Mouse (Mus musculus) forelimb bud, embryonic 11.5 days (tissue): Measurements from ENCODE around the gene Slc22a16.

Source experiments
- DNase-seq: peaks from one replicate; pipeline ENCODE4 v3.0.0-alpha.2; 2012; ENCODE audit warnings: low read depth, low spot score

The Slc22a16 gene

DNA sequence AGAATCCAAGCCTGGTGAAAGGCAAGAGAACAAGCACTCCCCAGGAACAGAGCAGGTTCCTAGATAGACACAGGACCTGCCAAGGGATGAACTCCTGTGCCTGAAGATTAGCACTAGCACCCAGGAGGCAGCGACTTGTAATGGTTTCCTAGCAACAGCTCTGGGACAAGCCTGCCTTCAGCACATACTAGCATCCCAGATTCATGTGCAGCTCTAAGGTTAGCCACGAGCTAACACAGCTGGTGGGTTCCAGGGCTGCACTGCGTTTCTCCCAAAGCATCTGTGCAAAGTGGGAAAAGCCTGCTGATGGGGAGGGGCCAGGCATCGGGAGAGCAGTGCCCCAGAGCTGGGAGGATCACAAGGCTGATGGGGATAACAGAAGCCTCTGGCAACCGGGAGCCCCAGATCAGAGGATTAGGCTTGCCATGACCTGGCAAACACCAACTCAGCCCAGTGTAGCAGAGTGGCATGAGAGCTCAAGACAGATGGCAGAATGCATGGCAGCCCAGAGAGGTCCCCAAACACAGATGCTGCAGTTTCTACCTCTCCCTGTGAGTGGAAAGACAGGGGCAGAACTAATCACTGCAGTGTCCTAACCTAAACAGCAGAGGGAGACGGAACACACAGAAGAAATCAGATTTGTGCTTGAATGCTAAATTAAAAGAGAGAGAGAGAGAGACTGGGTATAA, 34.7 kb downstream of the Slc22a16 start:
- no peak for DNase-seq

DNA sequence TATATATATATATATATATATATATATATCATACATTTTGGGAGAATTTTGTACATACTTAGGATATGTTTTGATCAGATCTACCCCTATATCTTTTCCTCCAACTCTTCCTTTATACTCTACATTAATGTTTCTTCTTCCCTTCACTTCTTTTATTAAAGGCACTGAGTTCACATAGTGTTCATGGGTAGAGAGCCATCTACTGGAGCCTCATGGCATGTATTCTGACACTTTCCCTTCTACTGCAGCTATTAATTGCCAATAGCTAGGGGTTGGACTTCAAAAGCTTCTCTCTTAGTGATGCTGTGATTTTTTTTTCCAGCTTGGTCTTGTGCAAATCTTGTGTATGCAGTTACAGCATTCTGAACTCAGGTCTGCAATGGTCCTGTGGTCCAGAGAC, 47.8 kb downstream of the Slc22a16 start:
- DNase-seq = no peak

- DNase-seq = no peak
Measured at GRCm38 (mm10) chr10:40619760-40620159, 49.6 kb downstream of the Slc22a16 start.

GRCm38 (mm10) chr10:40629140-40629539, 59.0 kb downstream of the Slc22a16 start:
- DNase-seq = peak; percentile 35

DNA sequence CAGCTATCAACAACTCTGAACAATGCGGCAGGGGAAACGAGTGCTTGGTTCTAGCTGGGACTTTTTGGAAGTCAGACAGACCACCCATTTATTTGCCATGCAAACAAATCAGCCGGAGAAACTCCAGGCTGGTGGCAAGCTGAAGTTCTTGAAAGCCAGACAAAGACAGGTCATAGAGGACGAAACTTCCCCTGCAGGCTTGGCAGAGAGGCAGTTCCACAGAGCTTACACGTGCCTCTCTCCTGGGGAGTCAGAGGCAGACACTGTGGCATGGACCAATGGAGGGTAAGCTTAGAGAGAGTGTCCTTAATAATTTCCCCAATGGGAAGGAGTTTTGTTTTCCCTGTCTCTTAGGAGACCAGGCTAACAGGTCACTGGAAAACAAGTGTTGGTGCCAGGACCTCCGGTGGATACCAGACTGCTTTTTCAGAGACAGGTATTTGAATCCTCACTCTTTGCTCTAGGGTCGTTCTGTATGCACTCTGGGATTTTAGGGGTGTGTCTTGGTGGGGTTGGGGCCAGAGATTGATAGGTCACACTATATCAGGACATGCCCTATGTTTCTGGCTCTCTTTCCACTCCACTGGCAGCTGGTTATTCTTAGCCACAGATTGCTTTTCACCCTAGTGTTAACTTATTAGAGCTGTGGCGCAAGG, 59.6 kb downstream of the Slc22a16 start, which contains the start of gene Ddo:
Gene Ddo (plus strand): TSS at position 356 of the 656 bp plus-strand sequence.
- DNase-seq = no peak

DNA sequence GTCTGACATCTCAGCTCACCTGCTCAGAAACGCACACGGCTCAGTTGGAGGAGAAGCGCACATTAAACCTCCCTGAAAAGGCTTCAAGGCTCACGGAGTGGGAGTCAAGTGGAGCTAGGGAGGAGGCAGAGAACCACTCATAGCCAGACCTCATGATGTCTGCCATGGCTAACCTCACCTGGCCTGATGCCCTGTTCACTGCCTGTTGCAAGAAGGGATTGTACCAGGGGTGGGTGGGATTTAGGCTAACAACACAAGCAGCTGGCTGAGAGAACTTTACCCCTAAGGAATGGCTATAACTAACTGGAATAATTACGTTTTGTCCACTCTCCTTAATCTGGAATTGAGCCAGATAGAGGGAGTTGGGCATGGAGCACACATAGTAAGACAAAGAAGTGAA, 60.3 kb downstream of the Slc22a16 start:
- DNase-seq = no peak

DNA sequence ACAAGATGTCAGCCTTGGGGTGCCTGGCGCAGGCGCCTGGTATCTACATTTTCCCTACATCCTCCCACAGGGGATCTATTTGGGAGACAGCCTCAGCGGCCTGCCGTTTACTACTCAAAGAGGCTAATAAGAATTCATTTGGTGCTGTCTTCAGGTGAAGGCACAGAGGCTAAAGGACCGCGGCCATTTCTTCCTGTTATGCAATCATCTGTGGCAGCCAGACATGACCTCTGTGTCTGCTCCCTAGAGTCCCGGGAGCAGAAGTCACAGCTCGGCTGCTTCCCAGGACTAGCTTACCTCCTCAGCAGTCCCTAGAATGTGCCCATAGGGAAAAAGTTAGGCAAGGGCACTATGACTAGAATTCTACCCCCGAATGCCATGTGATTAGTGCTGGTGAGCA, 60.8 kb downstream of the Slc22a16 start:
- DNase-seq = no peak

- no peak for DNase-seq
Measured at GRCm38 (mm10) chr10:40632087-40632486, 62.0 kb downstream of the Slc22a16 start.

GRCm38 (mm10) chr10:40637331-40637730, 67.2 kb downstream of the Slc22a16 start:
- peak; percentile 29 for DNase-seq

GRCm38 (mm10) chr10:40638276-40638675, 68.1 kb downstream of the Slc22a16 start:
- no peak for DNase-seq

- no peak for DNase-seq
Measured at GRCm38 (mm10) chr10:40638823-40639819, 69.0 kb downstream of the Slc22a16 start.

- DNase-seq = no peak
Measured at GRCm38 (mm10) chr10:40640406-40640805, 70.3 kb downstream of the Slc22a16 start.

DNA sequence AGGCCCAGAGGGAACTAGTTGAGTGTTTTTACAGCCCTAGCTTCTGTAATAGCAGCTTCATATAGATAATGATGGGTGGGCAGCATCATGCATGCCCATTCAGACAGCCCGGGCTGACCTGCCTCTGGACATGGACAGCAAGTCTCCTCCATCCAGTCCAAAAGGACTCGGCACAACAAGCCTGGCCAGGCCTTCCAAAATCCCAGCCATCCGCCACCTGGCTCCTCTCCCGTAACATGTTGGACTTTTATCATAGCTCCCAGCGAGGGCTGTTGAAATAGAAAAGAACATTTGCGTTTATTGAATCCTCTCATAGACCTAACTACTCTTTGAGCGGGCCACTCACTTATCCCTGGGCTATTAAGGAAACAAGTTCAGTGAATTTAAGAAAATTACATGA, 71.8 kb downstream of the Slc22a16 start:
- DNase-seq = no peak

DNA sequence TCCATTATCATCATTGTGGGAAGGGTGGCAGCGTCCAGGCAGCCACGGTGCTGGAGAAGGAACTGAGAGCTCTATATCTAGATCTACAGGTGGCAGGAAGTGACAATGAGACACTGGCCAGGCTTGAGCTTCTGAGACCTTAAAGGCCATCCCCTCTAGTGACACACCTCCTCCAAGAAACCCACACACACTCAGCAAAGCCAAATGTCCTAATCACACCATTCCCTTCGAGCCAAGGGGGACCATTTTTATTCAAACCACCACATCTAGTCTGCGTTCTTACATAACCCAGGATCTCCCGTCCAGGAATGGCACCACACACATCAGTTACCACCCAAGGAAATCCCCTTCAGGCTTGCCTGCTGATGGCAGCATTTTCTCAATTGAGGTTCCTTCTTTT, 73.0 kb downstream of the Slc22a16 start:
- DNase-seq = no peak

DNA sequence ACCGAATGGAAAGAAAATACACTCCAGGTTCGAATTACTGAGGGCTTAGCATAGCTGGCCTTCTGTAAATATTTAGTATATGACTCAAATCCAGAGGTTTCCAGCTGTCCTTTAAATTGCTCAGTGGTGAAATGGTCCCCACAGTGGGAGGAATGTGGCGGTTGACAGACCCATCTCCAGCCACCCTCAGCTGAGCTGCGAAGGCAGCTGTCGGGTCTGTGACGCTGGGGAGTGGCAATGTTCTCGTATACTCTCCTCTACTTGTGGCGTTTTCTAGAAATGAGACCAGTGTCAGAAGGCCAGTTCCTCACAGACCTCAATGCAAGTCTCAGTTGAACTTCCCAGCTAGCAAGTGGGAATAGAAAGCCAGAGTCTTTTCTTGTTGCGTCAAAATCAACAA, 74.3 kb downstream of the Slc22a16 start:
- DNase-seq = no peak

DNA sequence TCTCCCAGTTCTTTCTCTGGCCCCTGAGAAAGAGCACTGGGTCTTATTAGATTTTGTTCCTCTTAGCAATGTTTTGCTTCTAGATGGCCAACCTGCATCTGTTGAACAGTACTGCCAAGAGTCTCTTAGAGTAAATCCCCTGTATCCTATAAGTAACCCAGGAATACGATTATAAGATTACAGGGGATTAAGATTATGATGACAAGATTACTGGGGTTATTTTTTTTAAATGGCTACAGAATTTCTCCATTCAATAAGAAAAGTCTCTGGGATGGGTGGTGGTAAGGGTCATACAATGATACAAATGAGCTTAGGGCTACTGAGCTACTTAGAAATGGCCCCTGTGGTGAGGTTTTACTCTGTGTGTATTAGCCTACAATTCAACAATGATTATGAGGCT, 75.2 kb downstream of the Slc22a16 start:
- DNase-seq = no peak

GRCm38 (mm10) chr10:40648776-40649175, 78.6 kb downstream of the Slc22a16 start:
- DNase-seq = no peak

- DNase-seq = peak; percentile 34
Measured at GRCm38 (mm10) chr10:40649634-40650033, 79.5 kb downstream of the Slc22a16 start.

DNA sequence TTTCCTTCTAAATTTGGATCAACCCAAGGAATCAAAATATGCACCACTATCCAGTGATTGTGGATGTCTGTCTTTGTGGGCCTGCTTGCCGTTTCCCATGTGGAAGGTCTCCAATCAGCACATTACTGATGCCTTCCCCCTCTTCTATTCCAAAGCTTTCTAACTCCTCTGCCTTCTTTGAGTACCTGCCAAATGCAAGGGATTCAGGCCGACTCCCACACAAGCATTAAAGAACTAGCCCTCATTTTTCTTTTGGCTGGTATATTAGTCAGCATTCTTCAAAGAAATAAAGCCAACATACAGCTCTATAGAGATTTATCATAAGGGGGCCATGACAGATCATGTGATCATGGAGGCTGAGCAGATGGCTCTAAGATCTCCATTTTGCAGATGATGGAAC, 81.5 kb downstream of the Slc22a16 start:
- no peak for DNase-seq
